Mouse (Mus musculus): Measurements from ENCODE around the gene Gatb.

GRCm38 (mm10) chr3:85685271-85685670 is 111.4 kb downstream of the Gatb start:
- TF ChIP-seq CTCF (IDR thresholded peaks at IDR 0.05; ENCODE audit: low read depth, low read length) (no peak), POLR2A (IDR thresholded peaks at IDR 0.05; ENCODE audit: borderline replicate concordance, low read depth, low read length) (no peak)

Measured in bone marrow macrophage, adult 2 months (primary cell).